Mouse (Mus musculus) midbrain, embryonic 10.5 days (tissue): Measurements from ENCODE around the gene Zfp512. TPM values are rescaled to one million over a fixed set of nuclear protein-coding genes. Genes with fewer than 3 reads are reported as not detected.
"Not testable (repeated sequence)": the region's sequence is repeated elsewhere in the genome, so short reads cannot be mapped to it uniquely, and the experiment has no call there.

Experiments used
- DNase-seq: peaks from one replicate; pipeline ENCODE4 v3.0.0-alpha.2; 2017; ENCODE audit warnings: low spot score
- H3K27ac ChIP-seq: fragments of 300-500 bp; sonication (generic); replicated peaks from 2 replicates; pipeline ENCODE4 v1.5.1; 2016; ENCODE audit warnings: mild to moderate bottlenecking
- H3K27me3 ChIP-seq: fragments of 300-500 bp; sonication (generic); 2 replicates; pipeline ENCODE4 v1.6.1; 2016; ENCODE audit warnings: low read depth, mild to moderate bottlenecking; ENCODE audit not compliant: poor library complexity, severe bottlenecking
- H3K36me3 ChIP-seq: fragments of 300-500 bp; sonication (generic); 2 replicates; pipeline ENCODE4 v1.6.1; 2016; ENCODE audit warnings: mild to moderate bottlenecking, moderate library complexity
- H3K4me1 ChIP-seq: fragments of 300-500 bp; sonication (generic); 2 replicates; pipeline ENCODE4 v1.6.1; 2016
- H3K4me3 ChIP-seq: fragments of 300-500 bp; sonication (generic); 2 replicates; pipeline ENCODE4 v1.5.1; 2016; ENCODE audit warnings: mild to moderate bottlenecking, moderate library complexity
- H3K9me3 ChIP-seq: fragments of 300-500 bp; sonication (generic); replicated peaks from 2 replicates; pipeline ENCODE4 v1.6.1; 2016; ENCODE audit warnings: mild to moderate bottlenecking
- WGBS: fragments of 180-500 bp; shearing (Covaris S2); methylation state at CpG from one replicate; pipeline ENCODE4 v1.1.7; 2016; 5-methylcytosine and 5-hydroxymethylcytosine counted together
- polyA plus RNA-seq: library from polyadenylated mRNA; unstranded; fragments of >200 nt; fragmentation: Nextera tagmentation; extraction: Ambion mirVana; gene quantifications from 2 replicates; pipeline ENCODE4 v1.2.1, GENCODE M21; 2016

The Zfp512 gene
- polyA plus RNA-seq, 1 experiment from 2014 or later = 80.4 TPM

- Histone ChIP-seq H3K9me3 (no peaks in the 10 kb centered on the region), H3K27me3 (no peaks in the 10 kb centered on the region), H3K36me3 (peaks cover 39% of the 10 kb centered on the region), H3K27ac (peak within 1 kb of the TSS; percentile 85), H3K4me1 (peaks cover 18% of the 10 kb centered on the region), H3K4me3 (peak within 1 kb of the TSS; percentile 94)
- under 1% methylated on average over 49 of the region's 49 CpGs for WGBS
- peak; percentile 92 for DNase-seq
These were observed 42.5 kb downstream of the Zfp512 start, which contains the start of gene Gpn1 for GRCm38 (mm10) chr5:31494513-31495297. TSS of gene Gpn1 (plus strand) at chr5:31494741.

- DNase-seq = no peak
- no peak overlapping the region for H3K27ac ChIP-seq
- no peaks in the 10 kb centered on the region for H3K9me3 ChIP-seq
- WGBS = 95% methylated on average over 10 of the region's 10 CpGs
- no peaks in the 10 kb centered on the region for H3K27me3 ChIP-seq
- peaks cover 99% of the 10 kb centered on the region for H3K36me3 ChIP-seq
- H3K4me3 ChIP-seq = no peak overlapping the region
- H3K4me1 ChIP-seq = no peaks in the 10 kb centered on the region
These were observed 52.6 kb downstream of the Zfp512 start for GRCm38 (mm10) chr5:31504843-31505242.

GRCm38 (mm10) chr5:31512481-31512880, 60.2 kb downstream of the Zfp512 start:
- H3K27me3 ChIP-seq = no peaks in the 10 kb centered on the region
- H3K4me3 ChIP-seq = no peak overlapping the region
- no peaks in the 10 kb centered on the region for H3K4me1 ChIP-seq
- H3K27ac ChIP-seq = no peak overlapping the region
- H3K9me3 ChIP-seq = no peaks in the 10 kb centered on the region
- no peak for DNase-seq
- 88% methylated on average over 1 of the region's 1 CpGs for WGBS
- H3K36me3 ChIP-seq = peaks cover 99% of the 10 kb centered on the region

GRCm38 (mm10) chr5:31520556-31520955, 68.3 kb downstream of the Zfp512 start:
- no peaks in the 10 kb centered on the region for H3K27me3 ChIP-seq
- peaks cover 2% of the 10 kb centered on the region for H3K4me1 ChIP-seq
- H3K27ac ChIP-seq = no peak overlapping the region
- H3K36me3 ChIP-seq = peaks cover 72% of the 10 kb centered on the region
- H3K4me3 ChIP-seq = no peak overlapping the region
- no peaks in the 10 kb centered on the region for H3K9me3 ChIP-seq
- 94% methylated on average over 6 of the region's 6 CpGs for WGBS
- no peak for DNase-seq

- Histone ChIP-seq H3K27me3 (no peaks in the 10 kb centered on the region), H3K36me3 (peaks cover 47% of the 10 kb centered on the region), H3K4me1 (peaks cover 24% of the 10 kb centered on the region), H3K27ac (peak within 1 kb of the TSS; percentile 95), H3K4me3 (peak within 1 kb of the TSS; percentile 77), H3K9me3 (no peaks in the 10 kb centered on the region)
- DNase-seq = peak; percentile 78
- under 1% methylated on average over 28 of the region's 28 CpGs for WGBS
These were observed 74.3 kb downstream of the Zfp512 start, which contains the start of gene Slc4a1ap for GRCm38 (mm10) chr5:31526354-31527116. TSS of gene Slc4a1ap (plus strand) at chr5:31526995.

GRCm38 (mm10) chr5:31527117-31527680, 75.0 kb downstream of the Zfp512 start:
- H3K4me3 ChIP-seq = peak overlapping the region; percentile 77
- peaks cover 24% of the 10 kb centered on the region for H3K4me1 ChIP-seq
- 5% methylated on average over 40 of the region's 40 CpGs for WGBS
- no peak for DNase-seq
- H3K27ac ChIP-seq = peak overlapping the region; percentile 95
- no peaks in the 10 kb centered on the region for H3K27me3 ChIP-seq
- no peaks in the 10 kb centered on the region for H3K9me3 ChIP-seq
- H3K36me3 ChIP-seq = peaks cover 47% of the 10 kb centered on the region

GRCm38 (mm10) chr5:31527707-31528106, 75.5 kb downstream of the Zfp512 start, which contains the start of gene Supt7l:
TSS of gene Supt7l (minus strand) at chr5:31527807.
- H3K4me1 ChIP-seq = peaks cover 24% of the 10 kb centered on the region
- 83% methylated on average over 11 of the region's 11 CpGs for WGBS
- H3K36me3 ChIP-seq = peaks cover 47% of the 10 kb centered on the region
- DNase-seq, H3K27me3 ChIP-seq, H3K9me3 ChIP-seq: not testable (repeated sequence)
- H3K4me3 ChIP-seq = peak within 1 kb of the TSS; percentile 77
- peak within 1 kb of the TSS; percentile 95 for H3K27ac ChIP-seq

- peaks cover 51% of the 10 kb centered on the region for H3K36me3 ChIP-seq
- DNase-seq = no peak
- WGBS = 66% methylated on average over 2 of the region's 2 CpGs
- H3K27me3 ChIP-seq = no peaks in the 10 kb centered on the region
- H3K9me3 ChIP-seq = no peaks in the 10 kb centered on the region
- H3K4me3 ChIP-seq = peak overlapping the region; percentile 77; the same call in 1 of the 2 replicates
- H3K4me1 ChIP-seq = peaks cover 24% of the 10 kb centered on the region
- H3K27ac ChIP-seq = no peak overlapping the region
These were observed 76.3 kb downstream of the Zfp512 start for GRCm38 (mm10) chr5:31528560-31528959.

Other genes starting within 250 kb of the Zfp512 start
- gene Ppm1g, start 231.7 kb upstream of the Zfp512 start, polyA plus RNA-seq = 195 and 214 TPM in 2 replicates
- gene Nrbp1, start 211.6 kb upstream of the Zfp512 start, polyA plus RNA-seq = 160 and 171 TPM in 2 replicates
- gene Gm9970, start 211.2 kb upstream of the Zfp512 start, polyA plus RNA-seq = 0.23 and 0.36 TPM in 2 replicates
- gene Krtcap3, start 200.7 kb upstream of the Zfp512 start, polyA plus RNA-seq = 2.9 and 3.0 TPM in 2 replicates
- 33.8 and 40.6 TPM in 2 replicates for gene Ift172, start 161.3 kb upstream of the Zfp512 start, polyA plus RNA-seq
- gene Fndc4, start 156.4 kb upstream of the Zfp512 start, polyA plus RNA-seq = 48.9 and 51.0 TPM in 2 replicates
- 0.24 TPM in 1 of 2 replicates, not detected in the other for gene Gckr, start 155.0 kb upstream of the Zfp512 start, polyA plus RNA-seq
- gene 4930548H24Rik, start 33.3 kb downstream of the Zfp512 start, polyA plus RNA-seq = not detected in 2 replicates
- 94.8 and 97.2 TPM in 2 replicates for gene Gpn1, start 42.3 kb downstream of the Zfp512 start, polyA plus RNA-seq
- 30.2 and 32.4 TPM in 2 replicates for gene Slc4a1ap, start 74.6 kb downstream of the Zfp512 start, polyA plus RNA-seq
- gene Supt7l, start 75.4 kb downstream of the Zfp512 start, polyA plus RNA-seq = 25.8 and 27.6 TPM in 2 replicates
- gene Mrpl33, start 144.5 kb downstream of the Zfp512 start, polyA plus RNA-seq = 231 and 233 TPM in 2 replicates
- 4.5 and 4.6 TPM in 2 replicates for gene Rbks, start 245.2 kb downstream of the Zfp512 start, polyA plus RNA-seq
- gene Babam2, start 245.3 kb downstream of the Zfp512 start, polyA plus RNA-seq = 55.5 and 57.4 TPM in 2 replicates